Mouse (Mus musculus) leukemia stem cell, adult 10-12 weeks (primary cell): ENCODE data around the gene Asb11. TPM values are rescaled to one million over a fixed set of nuclear protein-coding genes. Genes with fewer than 3 reads are reported as not detected.

Source experiments
- polyA plus RNA-seq: library from polyadenylated mRNA; stranded (reverse); fragments of >175 nt; gene quantifications from 2 replicates; pipeline ENCODE4 v1.2.3, GENCODE M21; 2012; ENCODE audit warnings: low replicate concordance

Gene Asb11
- polyA plus RNA-seq: not detected in 2 replicates

DNA sequence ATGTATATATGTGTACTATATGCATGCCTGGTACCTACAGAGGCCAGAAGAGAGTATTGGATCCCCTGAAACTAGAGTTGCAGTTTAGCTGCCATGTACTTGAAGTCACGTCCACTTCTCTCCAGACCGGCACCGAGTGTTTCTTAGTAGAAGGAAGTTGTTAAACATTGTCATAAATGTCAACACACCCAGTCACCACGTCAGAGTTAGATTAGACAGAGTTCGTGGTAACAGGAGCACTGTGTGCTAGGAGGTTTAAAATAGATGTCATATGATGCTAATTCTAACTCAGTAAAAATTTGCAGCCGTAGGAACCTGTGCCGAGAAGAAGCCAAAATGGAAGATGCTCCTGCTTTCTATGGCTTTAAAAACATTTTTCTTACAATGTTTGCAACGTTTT is at the start of gene Asb11:
Gene Asb11 (plus strand): TSS at position 286 of the 400 bp plus-strand sequence.

GRCm38 (mm10) chrX:164419471-164419939 is 17.3 kb upstream of the Asb11 start, which contains the start of gene Piga:
Gene Piga (plus strand): TSS chrX:164419787.

DNA sequence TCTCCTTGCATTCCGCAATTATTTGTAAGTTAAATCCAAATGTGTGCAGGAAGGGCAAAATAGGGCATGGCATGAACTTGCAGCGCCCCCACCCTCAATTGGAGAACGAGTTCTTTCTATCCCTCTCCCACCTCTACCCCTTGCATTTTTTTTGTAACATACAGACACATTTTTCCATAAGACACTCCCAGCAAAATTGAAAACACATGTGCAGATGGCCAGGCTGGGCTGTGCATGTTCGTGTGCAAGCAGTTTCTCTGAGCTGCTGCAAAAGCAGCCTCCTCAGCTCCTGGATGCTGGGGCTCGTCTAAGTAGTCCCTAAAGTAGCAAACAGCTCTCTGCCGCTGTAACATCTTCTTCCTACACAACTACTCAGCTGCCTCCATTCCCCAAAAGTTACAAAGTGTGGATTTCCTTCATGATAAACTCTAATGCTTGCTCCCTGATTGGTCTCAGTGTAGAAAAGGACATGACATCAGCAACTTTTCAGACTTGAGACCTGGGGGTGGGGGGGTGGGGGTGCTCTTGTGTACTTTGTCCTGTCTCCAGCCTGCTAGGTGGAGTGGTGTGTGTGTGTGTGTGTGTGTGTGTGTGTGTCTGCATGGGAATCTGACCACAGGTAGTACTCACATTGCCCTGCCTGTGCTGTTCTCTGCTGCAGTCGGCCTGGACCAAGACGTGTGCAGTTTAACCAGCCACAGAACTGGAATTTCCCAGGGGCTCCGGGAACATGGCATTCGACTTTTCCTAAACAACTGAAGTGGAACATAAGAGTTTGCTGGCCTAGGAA is 69.1 kb downstream of the Asb11 start, which contains the start of gene Asb9:
Gene Asb9 (plus strand): TSS at position 619 of the 790 bp plus-strand sequence.

Other genes starting within 250 kb of the Asb11 start
- gene Bmx, start 178.8 kb upstream of the Asb11 start, polyA plus RNA-seq: not detected in 2 replicates
- gene Pir, start 167.6 kb upstream of the Asb11 start, polyA plus RNA-seq: 4.5 TPM in 1 of 2 replicates, not detected in the other
- not detected in 2 replicates for gene Vegfd, start 63.6 kb upstream of the Asb11 start, polyA plus RNA-seq
- 0.90 and 2.1 TPM in 2 replicates for gene Piga, start 17.2 kb upstream of the Asb11 start, polyA plus RNA-seq
- not detected in 2 replicates for gene Asb9, start 69.3 kb downstream of the Asb11 start, polyA plus RNA-seq